Mouse (Mus musculus): Measurements from ENCODE around the gene Ifitm10.

- TF ChIP-seq EP300 (IDR thresholded peaks at IDR 0.05) (no peak), CTCF (IDR thresholded peaks at IDR 0.05) (no peak)
Measured at GRCm38 (mm10) chr7:142303249-142303648, 70.3 kb downstream of the Ifitm10 start, which contains the start of gene Krtap5-4.

Data from lung, postnatal 0 days (tissue).